ENCODE assay signal across 25 mouse cellular contexts in genomic region chr11:66369764-66370163, GRCm38 (mm10).
DNase-seq lines count a peak whose midpoint lies in the region; ATAC-seq and TF ChIP-seq lines count a peak whose summit lies in the region.
"Had no signal": no experiment of that assay in that cellular context is flagged by ENCODE, and none has a peak within 500 bp of the region (broad histone marks: within the 10 kb centered on the region; RNA-seq: fewer than 3 reads in every experiment).

No protein-coding gene starts in this region.

- H3K27ac ChIP-seq in gastrocnemius, adult 2 months, result peak overlapping the region; percentile 70
- H3K27ac ChIP-seq: embryonic facial prominence, embryonic 12.5 days; embryonic facial prominence, embryonic 15.5 days; heart, embryonic 13.5 days; hindbrain, embryonic 10.5 days; hindbrain, embryonic 13.5 days; intestine, embryonic 15.5 days had no signal

- peak; percentile 46 for DNase-seq in gastrocnemius, adult 2 months
- no peak for DNase-seq in gastrocnemius, postnatal 36 days
- DNase-seq in heart, adult 8-10 months (ENCODE audit: low spot score), result peak; percentile 11
- DNase-seq in heart, postnatal 25 days (ENCODE audit: low spot score), result no peak
- DNase-seq in gastrocnemius, postnatal 14 days, result peak; percentile 17
- peak; percentile 59 for DNase-seq in skeletal muscle tissue, adult 2 months (ENCODE audit: low read depth, low spot score)
- DNase-seq: adrenal gland, adult 8-10 months; adrenal gland, postnatal 25 days; cerebellum, adult 11-12 months; cerebellum, adult 8-10 months; cerebellum, postnatal 25 days; forebrain, postnatal 0 days; heart, postnatal 14 days; kidney, adult 18-20 months; kidney, adult 9 months had no signal

- ATAC-seq in CD4-positive, CD25-positive, alpha-beta regulatory T cell, adult 4 months, result no peak
- ATAC-seq: activated CD4-positive, CD25-positive, alpha-beta regulatory T cell, adult 4 months; forebrain, embryonic 14.5 days; forebrain, postnatal 0 days; hindbrain, embryonic 16.5 days; intestine, embryonic 15.5 days had no signal

- intact Hi-C loops in gastrocnemius, adult 2 months (cut with DNase I), result no loop called here
- intact Hi-C loops in gastrocnemius, postnatal 36 days (cut with DNase I), result no loop called here
- intact Hi-C loops in heart, postnatal 25 days (cut with DNase I), result no loop called here
- intact Hi-C loops in gastrocnemius, postnatal 14 days (cut with DNase I; ENCODE audit: low total_unique reads), result loop anchor here (10.0 kb wide), 1 partner anchor 245 kb away; no protein-coding TSS in a partner anchor

- no peak for TF ChIP-seq CTCF in gastrocnemius, adult 2 months (IDR thresholded peaks at IDR 0.05)

- no peak overlapping the region for H3K4me3 ChIP-seq in gastrocnemius, adult 2 months
- H3K4me3 ChIP-seq: embryonic facial prominence, embryonic 12.5 days; embryonic facial prominence, embryonic 15.5 days; heart, embryonic 13.5 days; hindbrain, embryonic 10.5 days; hindbrain, embryonic 13.5 days; intestine, embryonic 15.5 days had no signal

Comparison
In these comparisons a context has a peak if more than half of its experiments do, and no peak if none do; other contexts are left out.
1. DNase-seq: peak in gastrocnemius, adult 2 months (single experiment), heart, adult 8-10 months (single experiment), gastrocnemius, postnatal 14 days (single experiment) and skeletal muscle tissue, adult 2 months (single experiment); none in gastrocnemius, postnatal 36 days (0 of 2) and heart, postnatal 25 days (single experiment).